Mouse (Mus musculus): ENCODE measurements around the gene Emilin3.

GRCm38 (mm10) chr2:160874231-160874877 lies 37.8 kb downstream of the Emilin3 start:
- TF ChIP-seq POLR2A (IDR thresholded peaks at IDR 0.05; ENCODE audit: control insufficient read depth, extremely low read depth, insufficient read depth, low read length, poor library complexity), result no peak
- TF ChIP-seq CTCF (IDR thresholded peaks at IDR 0.05; ENCODE audit: borderline replicate concordance, control insufficient read depth, extremely low read depth, insufficient read depth, low read length, poor library complexity), result no peak

Measured in thymus, adult 2 months (tissue).